Mouse (Mus musculus): ENCODE measurements around the gene Iqcf1. TPM values are rescaled to one million over a fixed set of nuclear protein-coding genes. Genes with fewer than 3 reads are reported as not detected.

Iqcf1 gene
- total RNA-seq, 2 experiments from 2014 or later: not detected

DNA sequence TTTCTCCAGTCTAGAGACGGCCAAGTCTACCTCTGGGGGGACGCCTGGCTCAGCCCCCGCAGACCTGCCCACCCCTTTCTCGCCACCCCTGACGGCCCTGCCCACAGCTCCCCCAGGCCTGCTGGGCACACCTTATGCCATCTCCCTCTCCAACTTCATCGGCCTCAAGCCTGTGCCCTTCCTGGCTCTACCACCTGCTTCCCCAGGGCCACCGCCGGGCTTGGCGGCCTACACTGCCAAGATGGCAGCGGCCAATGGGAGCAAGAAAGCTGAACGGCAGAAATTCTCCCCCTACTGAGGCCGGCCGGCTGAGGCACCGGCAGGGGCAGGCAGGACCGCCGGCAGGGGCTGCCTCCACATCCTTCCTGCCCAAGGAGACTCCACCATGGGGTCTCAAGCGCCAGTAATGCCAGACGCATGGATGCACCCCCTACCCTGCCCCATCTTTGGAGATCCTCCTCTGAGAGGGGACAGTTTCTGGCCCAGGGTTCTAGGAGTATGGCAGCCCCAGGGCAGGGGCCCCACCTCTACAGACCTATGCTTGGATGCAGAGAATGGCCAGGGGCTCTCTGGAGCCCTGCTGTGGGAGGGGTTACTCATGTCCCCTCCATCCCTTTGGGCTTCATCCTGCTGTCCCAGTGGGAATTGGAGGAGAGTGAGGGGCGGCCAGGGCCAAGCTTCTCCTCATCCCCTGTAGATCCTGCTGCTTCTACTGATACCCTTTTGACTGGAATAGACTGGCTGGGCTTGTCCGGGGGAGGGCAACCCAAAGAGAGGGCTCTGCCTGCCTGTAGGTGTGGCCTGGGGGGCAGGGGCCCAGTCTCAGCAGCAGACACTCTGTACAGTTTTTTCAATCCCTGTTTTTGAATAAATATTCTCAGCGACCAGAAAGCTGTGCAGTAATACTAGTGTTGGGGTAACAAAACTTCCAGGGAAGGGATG, 36.4 kb upstream of the Iqcf1 start:
- ATAC-seq (replicated peaks; ENCODE audit: low FRiP score, low TSS enrichment, poor library complexity, severe bottlenecking): no peak

DNA sequence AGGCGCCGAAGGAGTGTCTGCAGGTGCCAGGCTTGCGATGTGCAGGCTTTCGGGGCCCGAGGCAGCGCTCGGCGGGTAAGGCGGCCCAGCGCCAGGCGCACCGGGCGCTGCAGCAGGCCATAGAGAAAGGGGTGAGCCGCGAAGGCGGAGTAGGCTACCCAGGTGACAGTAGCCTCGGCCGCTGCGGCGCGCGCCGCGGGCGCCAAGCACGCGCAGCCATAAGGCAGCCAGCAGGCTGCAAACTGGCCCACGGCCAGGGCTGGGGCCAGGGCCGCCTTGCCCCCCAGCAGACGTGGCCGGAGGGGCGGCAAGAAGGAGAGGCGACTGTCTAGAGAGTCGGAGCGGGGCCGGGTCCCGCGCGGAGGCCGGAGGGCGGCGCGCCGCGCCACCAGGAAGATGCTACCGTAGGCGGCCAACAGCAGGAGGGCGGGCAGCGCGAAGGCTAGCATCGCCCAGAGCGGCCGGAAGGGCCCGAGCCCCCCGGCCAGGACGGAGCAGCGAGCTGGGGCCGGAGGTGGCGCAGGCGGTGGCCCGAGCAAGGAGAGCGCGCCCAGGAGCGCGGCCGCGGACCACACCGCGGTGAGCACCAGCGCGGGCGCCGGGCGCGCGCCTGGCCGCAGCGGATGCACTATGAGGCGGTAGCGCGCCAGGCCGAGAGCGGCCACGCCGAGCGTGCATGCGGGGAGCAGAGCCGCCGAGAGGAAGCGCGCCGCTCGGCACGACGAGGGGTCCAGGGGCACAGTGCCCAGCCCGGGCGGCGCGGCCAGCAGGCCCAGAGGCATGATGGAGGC, 34.8 kb upstream of the Iqcf1 start:
- ATAC-seq (replicated peaks; ENCODE audit: low FRiP score, low TSS enrichment, poor library complexity, severe bottlenecking): no peak

DNA sequence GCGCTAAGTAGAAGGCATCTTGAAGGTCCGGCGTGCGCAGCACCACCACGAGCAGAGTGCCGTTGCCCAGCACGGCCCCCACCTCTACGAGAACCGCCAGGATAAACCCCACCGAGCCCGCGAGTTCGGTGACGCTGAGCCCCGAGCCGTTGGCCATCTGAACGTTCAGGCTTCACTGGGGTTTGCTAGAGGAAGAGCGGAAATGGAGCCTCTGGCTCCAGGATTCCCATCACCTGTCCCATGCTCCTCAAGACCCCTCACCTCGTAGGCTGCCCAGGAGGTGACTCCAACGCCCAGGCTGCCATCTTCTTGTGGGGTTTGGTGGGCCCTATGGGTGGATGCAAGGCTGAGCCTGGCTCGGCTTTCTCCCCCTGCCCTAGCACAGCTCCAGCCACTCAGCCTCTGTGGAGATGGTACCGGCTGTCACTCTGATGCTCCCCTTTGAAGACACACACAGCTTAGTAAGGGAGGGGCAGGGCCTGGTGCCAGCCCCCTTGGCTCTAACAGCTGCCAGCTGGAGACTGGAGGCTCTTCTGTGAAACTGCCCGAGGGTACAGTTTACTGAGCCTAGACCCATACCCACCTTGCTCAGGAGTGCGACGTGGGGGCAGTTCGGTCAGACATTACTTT, 34.1 kb upstream of the Iqcf1 start, which contains the start of gene Gpr62:
Gpr62 (minus strand) TSS at position 368 of the 630 bp plus-strand sequence.
- no peak for ATAC-seq (replicated peaks; ENCODE audit: low FRiP score, low TSS enrichment, poor library complexity, severe bottlenecking)

DNA sequence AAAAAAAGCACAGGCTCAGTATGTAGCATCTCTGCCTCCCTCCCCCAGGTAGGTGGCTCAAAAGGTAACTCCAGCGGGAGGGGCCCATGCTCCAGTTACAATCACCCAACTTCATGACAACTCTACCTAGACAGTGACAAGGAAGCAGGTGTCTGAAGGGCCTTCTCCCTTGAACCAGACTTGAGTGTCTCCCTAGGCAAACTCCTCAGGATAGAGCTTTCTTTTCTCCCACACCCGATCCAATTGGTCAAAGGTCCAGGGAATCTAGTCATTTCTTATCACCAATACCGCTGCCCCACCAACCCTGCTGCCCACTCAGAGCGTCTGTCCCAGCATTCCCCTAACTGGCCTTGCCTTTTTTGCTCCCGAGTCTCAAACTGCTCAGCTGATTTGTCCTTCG, 33.0 kb upstream of the Iqcf1 start:
- ATAC-seq (replicated peaks; ENCODE audit: low FRiP score, low TSS enrichment, poor library complexity, severe bottlenecking): no peak

DNA sequence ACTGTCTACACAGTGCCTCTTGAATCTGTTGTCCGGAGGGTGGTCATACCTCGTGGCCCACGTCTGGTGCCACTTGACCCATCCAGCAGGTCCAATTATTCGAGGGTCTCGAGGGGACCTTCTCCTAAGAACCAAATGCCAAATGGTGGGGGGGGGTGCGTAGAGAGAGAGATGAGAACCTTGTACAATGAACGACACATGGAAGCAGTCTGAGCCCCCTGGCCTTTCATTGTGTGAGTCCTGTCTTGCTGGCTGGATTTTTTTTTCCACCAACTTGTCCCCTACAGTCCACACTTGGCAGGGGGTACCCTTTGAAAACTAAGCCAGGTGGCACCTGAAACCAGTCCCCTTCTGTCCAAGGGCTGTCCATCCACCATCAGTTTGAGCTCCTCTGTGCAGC, 32.0 kb upstream of the Iqcf1 start:
- no peak for ATAC-seq (replicated peaks; ENCODE audit: low FRiP score, low TSS enrichment, poor library complexity, severe bottlenecking)

DNA sequence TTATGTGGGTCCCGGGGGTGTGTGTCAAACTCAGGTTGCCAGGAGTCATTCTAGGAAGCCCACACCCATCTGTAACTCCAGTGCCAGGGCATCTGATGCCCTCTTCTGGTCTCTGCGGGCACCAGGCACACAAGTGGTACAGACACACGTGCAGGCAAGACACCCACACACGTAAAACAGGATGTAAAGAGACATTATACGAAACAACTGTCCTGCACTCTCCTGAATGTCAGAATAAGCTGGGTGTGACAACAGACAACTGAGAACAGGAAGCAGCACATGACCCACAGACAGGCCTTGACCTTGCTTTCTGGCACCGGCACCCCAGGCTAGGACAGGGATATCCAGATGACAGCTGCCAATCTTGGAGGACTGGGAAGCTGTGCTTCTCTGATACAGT, 30.4 kb upstream of the Iqcf1 start:
- no peak for ATAC-seq (replicated peaks; ENCODE audit: low FRiP score, low TSS enrichment, poor library complexity, severe bottlenecking)

DNA sequence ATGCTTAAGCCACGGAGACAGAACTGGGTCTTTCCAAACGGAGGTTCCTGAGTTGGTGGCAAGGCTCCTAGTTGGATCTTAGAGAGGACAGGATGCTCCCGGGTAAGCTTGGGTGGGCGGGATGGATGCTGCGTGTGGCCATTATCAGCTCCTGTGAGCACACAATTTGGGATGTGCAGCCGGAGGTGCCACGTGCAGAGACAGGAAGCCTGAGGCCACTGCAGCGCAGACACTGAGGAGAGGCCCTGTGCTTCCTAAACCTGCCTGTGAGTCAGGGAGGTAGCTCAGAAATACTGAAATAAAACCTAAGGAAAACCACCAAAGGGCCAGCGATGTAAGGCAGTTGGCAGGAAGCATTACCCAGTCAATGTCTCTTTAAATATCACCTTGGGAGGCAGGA, 30.0 kb upstream of the Iqcf1 start:
- no peak for ATAC-seq (replicated peaks; ENCODE audit: low FRiP score, low TSS enrichment, poor library complexity, severe bottlenecking)

DNA sequence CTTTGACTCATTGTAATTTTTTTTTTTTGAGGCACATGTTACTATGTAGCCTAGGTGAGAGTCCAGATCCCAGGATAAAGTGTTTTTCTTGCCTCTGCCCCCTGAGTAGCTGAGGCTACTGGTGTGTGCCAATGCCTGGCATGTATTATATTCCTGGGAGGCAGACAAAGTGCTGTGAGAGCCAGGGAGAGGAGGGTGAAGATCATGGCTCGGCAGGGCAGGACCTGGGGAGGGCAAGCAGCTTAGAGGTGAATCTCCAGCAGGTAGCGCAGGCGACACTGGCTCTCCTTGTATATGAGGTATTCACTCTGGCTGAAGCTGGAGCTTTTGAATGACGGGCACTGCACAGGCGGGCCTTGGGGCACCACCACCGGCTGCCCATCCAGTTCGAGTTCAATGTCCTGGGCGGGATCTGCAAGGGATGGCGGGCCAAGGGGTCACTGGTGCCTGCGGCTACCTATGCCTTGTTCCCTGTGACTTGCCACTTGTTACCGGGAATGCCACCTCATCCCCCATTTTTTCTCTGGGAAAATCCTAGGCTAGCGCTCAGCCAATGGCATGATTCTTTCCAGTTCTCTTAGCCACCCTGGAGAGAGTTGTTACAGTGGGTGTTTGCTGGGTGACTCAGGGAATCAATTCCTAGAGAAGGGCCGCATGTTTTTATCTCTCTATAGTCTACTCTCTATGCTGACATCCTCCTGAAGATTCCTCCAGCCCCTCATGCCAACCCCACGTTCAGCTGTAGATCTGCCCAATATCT, 28.6 kb upstream of the Iqcf1 start:
- ATAC-seq (replicated peaks; ENCODE audit: low FRiP score, low TSS enrichment, poor library complexity, severe bottlenecking): no peak

DNA sequence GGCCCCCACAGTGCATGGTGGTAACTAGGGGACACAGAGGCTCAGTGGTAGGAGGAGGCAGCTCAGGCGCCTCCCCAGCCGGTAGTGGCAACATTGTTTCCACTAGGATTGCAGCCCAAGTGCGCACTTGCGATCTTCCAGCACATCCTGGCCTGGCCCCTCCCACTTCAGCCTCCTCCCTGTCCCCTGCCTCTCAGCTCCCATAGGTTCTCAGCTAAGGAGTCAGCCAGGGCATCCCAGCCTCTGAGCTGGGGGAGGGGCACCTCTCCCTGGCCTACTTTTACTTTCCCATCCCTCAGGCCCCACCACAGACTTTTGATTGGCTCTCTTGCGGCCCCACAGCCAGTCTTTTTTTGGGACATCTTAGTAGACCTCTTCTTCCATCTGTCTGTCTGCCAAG, 27.9 kb upstream of the Iqcf1 start:
- ATAC-seq (replicated peaks; ENCODE audit: low FRiP score, low TSS enrichment, poor library complexity, severe bottlenecking): no peak

DNA sequence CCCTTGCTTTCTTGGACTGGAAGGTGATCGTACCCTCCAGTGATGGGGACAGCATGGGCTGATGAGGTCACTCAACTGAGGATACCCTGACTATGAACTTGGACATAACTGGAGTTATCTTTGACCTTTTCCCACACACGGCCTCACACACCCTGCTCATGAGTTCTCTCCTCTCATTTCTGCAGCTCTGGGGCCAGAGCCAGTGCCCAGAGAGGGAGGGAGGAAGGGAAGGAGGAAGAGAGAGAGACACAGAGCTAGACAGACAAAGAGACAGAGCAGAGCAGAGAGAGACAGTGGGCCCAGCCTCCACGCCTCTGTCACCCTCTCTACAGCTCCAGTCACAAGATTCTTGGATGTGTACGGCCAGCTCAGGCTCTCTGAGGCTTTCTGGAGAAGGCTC, 27.4 kb upstream of the Iqcf1 start:
- no peak for ATAC-seq (replicated peaks; ENCODE audit: low FRiP score, low TSS enrichment, poor library complexity, severe bottlenecking)

DNA sequence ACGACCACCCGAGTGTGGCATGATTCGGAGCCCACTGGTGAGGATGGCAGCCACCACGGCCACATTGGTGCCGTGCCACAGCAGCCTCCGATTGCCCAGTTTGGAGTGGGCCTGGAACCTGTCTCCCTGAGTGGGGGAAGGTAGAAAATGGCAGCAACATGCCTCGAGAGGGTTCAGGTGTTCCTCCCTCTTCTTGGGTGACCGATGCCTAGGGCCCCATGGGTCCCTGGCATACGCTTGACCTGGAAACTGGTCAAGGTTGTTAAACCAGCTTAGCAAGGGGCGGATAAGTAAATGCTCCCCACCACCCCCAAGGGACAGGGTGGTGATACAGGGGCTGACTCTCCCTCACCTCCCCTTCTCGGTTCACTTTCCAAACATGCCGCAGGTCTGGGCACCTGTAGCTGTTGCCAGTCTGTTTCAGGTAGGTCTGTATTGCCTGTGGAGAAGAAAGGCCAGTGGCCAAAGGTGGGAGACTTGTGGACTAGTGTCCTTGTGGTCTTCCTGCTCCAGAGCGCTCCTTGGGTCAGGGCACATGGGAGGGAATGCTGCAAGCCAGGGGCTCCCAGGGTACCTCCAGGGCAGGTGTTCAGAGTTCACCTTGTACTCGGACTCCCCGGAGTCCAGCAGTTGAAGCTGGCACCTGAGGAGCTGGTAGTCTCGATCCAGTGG, 26.6 kb upstream of the Iqcf1 start:
- ATAC-seq (replicated peaks; ENCODE audit: low FRiP score, low TSS enrichment, poor library complexity, severe bottlenecking): no peak

DNA sequence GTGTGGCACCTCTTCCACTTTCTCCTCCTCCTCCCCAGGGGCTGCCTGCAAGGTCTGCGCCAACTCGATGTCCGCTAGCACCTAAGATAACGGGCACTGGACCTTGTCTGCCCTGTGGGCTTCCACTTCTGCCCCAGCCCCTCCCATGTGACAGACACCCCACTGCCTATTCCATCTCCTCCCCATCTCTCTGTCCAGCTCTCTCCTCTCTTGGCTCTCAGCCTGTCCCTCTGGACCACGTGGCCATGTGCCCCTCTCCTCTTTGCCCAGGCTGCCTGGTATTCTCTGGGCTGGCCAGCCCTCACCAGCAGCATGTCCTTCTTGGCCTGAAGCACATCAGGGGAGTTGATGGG, 26.0 kb upstream of the Iqcf1 start:
- ATAC-seq (replicated peaks; ENCODE audit: low FRiP score, low TSS enrichment, poor library complexity, severe bottlenecking): no peak

DNA sequence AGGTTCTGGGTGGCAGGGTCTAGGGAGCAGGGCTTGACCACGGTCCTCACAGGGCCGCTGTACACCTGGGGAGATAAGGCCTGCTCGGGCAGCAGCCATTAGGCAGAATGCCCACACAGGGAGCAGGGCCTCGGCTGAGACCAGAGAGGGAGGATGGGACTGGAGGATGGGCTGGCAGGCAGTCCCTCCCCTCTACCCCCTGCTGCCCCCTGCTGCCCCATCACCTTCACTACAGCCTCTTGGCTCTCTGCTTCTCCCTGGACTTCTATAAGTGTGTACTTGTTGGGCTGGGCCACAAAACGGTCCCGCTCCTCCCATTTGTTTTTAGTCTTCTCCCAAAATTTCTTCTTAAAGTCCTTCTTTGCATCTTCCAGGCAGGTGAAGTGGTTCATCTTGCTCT, 25.3 kb upstream of the Iqcf1 start:
- peak; percentile 47 for ATAC-seq (replicated peaks; ENCODE audit: low FRiP score, low TSS enrichment, poor library complexity, severe bottlenecking)

DNA sequence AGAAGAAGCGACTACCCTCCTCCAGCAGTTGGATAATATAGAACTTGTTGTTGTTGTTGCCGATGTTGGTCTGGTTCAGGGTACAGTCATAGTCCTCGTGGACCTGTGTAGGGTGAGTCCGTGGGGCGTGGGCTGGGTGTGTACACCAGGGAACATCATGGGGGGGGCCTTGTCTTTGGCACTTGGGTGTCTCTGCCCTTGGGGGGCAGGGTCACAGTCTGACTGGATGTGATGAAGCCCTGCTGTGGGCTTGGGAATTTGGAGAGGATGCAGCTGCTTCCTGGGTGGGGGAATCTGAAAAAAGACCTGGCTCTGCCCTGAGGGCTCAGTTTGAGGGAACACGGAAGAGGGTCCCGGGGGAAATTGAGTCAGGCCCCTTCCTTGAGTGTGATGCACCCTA, 24.7 kb upstream of the Iqcf1 start:
- ATAC-seq (replicated peaks; ENCODE audit: low FRiP score, low TSS enrichment, poor library complexity, severe bottlenecking): no peak

DNA sequence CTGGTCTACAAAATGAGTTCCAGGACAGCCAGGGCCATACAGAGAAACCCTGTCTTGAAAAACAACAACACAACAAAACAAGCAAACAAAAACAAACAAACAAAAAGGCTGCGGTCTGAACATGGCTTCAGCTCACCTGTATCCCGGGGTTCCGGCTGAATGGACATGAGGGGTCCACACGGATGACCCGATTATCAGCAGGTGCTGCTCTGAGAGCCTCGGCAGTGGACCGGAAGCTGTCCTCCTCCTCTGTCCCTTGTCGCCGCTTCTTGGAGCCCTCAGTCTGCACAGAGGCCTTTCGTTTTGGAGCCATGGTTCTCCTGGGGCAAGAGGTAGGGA, 24.1 kb upstream of the Iqcf1 start, which contains the start of gene Rrp9:
Rrp9 (plus strand) TSS at position 301 of the 339 bp plus-strand sequence.
- ATAC-seq (replicated peaks; ENCODE audit: low FRiP score, low TSS enrichment, poor library complexity, severe bottlenecking): no peak

DNA sequence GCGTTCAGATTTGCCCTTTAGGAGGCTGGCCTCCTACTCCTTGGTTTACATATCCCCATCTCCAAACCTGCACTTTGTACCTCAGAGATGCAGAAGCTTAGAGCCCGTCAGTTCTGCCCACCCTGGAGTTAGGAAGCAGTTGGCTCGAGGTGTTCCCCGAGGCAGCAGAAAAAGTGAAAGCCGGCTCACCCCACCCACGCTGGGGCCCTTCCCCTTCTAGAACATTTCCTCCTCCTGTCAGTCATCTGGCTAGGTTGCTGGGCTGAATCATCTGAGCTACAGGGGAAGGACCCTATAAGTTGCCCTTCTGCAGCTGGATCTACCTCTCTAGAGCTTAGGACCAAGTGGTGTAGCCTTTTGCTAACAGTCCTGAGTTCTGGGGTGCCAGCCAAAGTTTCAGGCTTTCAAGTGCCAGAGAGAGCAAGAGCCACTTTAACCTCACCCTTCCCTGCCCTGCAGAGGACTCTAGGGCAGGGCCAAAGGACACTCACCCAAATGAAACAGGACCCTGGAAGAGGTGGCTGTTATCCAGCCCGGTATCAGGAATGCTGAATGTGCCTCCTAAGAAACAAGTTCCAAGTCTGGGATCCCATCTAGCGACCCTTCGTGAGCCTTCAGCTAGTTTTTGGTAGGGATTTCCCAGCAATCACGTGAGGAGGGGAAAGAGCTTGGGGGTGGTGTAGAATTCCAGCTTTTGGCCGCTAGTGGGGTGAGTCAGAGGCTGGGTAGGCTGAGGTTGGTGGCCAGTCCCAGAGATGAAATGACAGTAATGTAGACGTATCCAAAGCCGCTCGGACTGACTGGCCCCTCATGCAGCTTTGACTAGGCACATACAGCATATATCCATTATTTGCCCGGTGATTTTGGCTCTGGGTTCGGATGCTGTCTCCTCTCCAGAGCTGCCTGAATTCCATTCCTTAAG, 23.5 kb upstream of the Iqcf1 start:
- ATAC-seq (replicated peaks; ENCODE audit: low FRiP score, low TSS enrichment, poor library complexity, severe bottlenecking): peak; percentile 8; the same call in 1 of the 2 replicates

DNA sequence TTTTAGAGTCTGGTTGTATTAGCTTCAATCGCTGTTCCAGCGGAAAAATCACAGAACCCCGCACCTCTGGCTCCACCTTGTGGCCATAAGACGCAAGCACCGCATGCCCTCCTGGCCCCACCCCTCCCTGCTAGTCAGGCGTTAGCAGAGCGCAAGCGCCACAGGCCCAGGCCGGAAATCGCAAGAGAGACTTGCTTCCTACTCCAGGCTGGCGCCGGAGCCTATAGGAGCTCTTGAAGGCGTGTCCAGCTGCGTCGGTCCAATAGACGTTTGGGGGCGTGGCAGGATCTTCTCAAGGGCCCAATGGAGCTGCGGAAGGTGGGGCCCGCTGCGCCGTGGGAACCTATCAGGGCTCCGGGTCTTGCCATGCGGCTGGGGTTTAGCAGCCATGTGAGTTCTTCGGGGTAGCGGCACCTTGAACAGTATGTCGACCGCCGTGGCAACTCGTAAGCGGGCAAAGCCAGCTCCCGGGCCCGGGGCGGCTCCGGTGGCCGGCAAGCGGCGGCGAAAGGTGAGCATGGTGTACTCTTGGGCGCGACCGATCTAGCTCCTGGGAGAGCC, 22.8 kb upstream of the Iqcf1 start, which contains the start of gene Parp3:
Parp3 (minus strand) TSS at position 26 of the 561 bp plus-strand sequence.
- ATAC-seq (replicated peaks; ENCODE audit: low FRiP score, low TSS enrichment, poor library complexity, severe bottlenecking): peak; percentile 92

DNA sequence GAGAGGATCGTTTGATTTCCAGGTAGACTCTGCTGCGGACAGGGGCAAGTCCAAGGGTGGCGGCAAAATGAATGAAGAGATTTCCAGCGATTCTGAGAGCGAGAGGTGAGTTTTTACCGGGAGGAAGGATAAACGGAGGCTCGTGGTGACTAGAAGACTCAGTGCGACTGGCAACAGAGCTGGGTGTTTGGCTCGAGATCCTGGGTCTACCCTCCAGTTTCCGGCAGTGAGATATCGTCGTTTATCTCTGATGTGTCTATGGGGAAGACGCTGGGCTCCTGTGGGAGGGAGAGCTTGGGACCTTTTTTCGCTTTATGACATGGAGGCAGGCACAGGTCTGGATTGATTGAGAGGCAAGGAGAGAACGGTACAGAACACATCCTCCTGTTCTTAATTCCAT, 22.1 kb upstream of the Iqcf1 start:
- 0 out of 2 replicates have a peak, but pooled peaks have one; percentile 5 for ATAC-seq (replicated peaks; ENCODE audit: low FRiP score, low TSS enrichment, poor library complexity, severe bottlenecking)

All from megakaryocyte-erythroid progenitor cell, adult 5-6 weeks (primary cell).